Mouse (Mus musculus) embryonic fibroblast, embryonic 13.5 days (primary cell): ENCODE data around the gene Trappc3.

ENCODE experiments used
- CTCF ChIP-seq: IDR thresholded peaks from 2 replicates; pipeline ENCODE4 v1.5.1; 2011; ENCODE audit warnings: mild to moderate bottlenecking, control low read depth, low read length, moderate library complexity, borderline replicate concordance; ENCODE audit not compliant: insufficient read depth
- POLR2A ChIP-seq: IDR thresholded peaks from 2 replicates; pipeline ENCODE4 v1.6.1; 2011; ENCODE audit warnings: low read depth, mild to moderate bottlenecking, control low read depth, low read length, moderate library complexity

DNA sequence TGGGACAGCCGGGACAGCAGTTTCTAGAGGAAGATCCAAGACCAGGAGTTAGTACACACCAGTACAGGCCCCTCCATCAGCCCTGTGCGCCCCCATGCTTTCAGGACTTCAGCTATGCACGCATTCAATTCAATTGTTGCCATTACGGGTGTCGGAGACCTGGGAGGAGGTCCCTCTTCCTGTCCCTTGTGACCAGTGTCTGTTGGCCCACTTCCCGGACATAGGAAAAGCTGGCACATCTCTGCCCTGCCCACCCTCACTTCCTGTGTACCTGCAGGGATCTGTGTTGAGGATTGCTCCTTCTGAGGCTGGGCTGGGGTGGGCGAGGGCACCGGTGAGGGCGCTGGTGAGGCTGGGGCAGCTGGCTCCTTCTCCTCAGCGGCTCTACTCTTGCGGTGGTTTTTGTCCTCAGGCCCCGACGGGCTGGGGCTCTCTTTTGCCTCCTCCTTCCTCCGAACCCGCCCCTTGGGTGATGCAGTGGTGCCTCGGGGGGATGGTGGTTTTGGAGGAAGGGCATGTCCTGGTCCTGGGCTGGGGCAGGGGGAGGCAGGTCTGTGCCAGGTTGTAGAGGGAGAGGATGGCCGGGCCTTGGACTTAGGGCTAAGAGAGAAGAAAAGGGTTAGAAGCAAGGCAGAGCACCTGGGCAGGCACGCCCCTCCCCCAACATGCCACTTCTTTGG lies 27.5 kb upstream of the Trappc3 start:
- TF ChIP-seq POLR2A (no peak), CTCF (no peak)
